Mouse (Mus musculus) kidney, postnatal 10 days (tissue): Measurements from ENCODE around the gene Fndc3b.

Experiments
- DNase-seq: peaks from one replicate; pipeline ENCODE4 v3.0.0; 2021; ENCODE audit warnings: mixed read lengths

Fndc3b gene

GRCm38 (mm10) chr3:27616421-27617236 is 94.5 kb downstream of the Fndc3b start:
- peak; percentile 80 for DNase-seq

- DNase-seq: no peak
These were observed 95.6 kb downstream of the Fndc3b start for GRCm38 (mm10) chr3:27615479-27615878.

- DNase-seq: no peak
These were observed 97.3 kb downstream of the Fndc3b start for GRCm38 (mm10) chr3:27613828-27614227.

- DNase-seq: no peak
These were observed 98.1 kb downstream of the Fndc3b start for GRCm38 (mm10) chr3:27613011-27613410.

- DNase-seq: no peak
These were observed 99.1 kb downstream of the Fndc3b start for GRCm38 (mm10) chr3:27611986-27612385.

- no peak for DNase-seq
These were observed 100.6 kb downstream of the Fndc3b start for GRCm38 (mm10) chr3:27610547-27610946.

GRCm38 (mm10) chr3:27610089-27610488 is 101.0 kb downstream of the Fndc3b start:
- DNase-seq: no peak

- no peak for DNase-seq
These were observed 103.3 kb downstream of the Fndc3b start for GRCm38 (mm10) chr3:27607796-27608151.

GRCm38 (mm10) chr3:27607081-27607795 is 103.9 kb downstream of the Fndc3b start:
- peak; percentile 72 for DNase-seq

GRCm38 (mm10) chr3:27606626-27607025 is 104.5 kb downstream of the Fndc3b start:
- no peak for DNase-seq

- no peak for DNase-seq
These were observed 105.5 kb downstream of the Fndc3b start for GRCm38 (mm10) chr3:27605613-27606012.

GRCm38 (mm10) chr3:27605081-27605480 is 106.0 kb downstream of the Fndc3b start:
- no peak for DNase-seq

GRCm38 (mm10) chr3:27604629-27605028 is 106.5 kb downstream of the Fndc3b start:
- no peak for DNase-seq

GRCm38 (mm10) chr3:27603905-27604620 is 107.0 kb downstream of the Fndc3b start:
- DNase-seq: peak; percentile 74

GRCm38 (mm10) chr3:27600645-27601044 is 110.5 kb downstream of the Fndc3b start:
- no peak for DNase-seq

GRCm38 (mm10) chr3:27600197-27600596 is 110.9 kb downstream of the Fndc3b start:
- no peak for DNase-seq

GRCm38 (mm10) chr3:27598437-27599382 is 112.4 kb downstream of the Fndc3b start:
- no peak for DNase-seq

GRCm38 (mm10) chr3:27593485-27594138 is 117.5 kb downstream of the Fndc3b start:
- DNase-seq: no peak

GRCm38 (mm10) chr3:27592728-27593484 is 118.2 kb downstream of the Fndc3b start:
- peak; percentile 45 for DNase-seq

- no peak for DNase-seq
These were observed 120.3 kb downstream of the Fndc3b start for GRCm38 (mm10) chr3:27590823-27591222.

GRCm38 (mm10) chr3:27589305-27589704 is 121.8 kb downstream of the Fndc3b start:
- DNase-seq: no peak
